Mouse (Mus musculus): ENCODE measurements at regions not wholly inside any gene's neighbourhood (a gene's known extent, or its start where the extent isn't known, plus 50 kb on each side); places are given as distances from the start of the nearest gene placed in this dataset.

- no peak for TF ChIP-seq CTCF (IDR thresholded peaks at IDR 0.05)
- no peak for TF ChIP-seq EP300 (IDR thresholded peaks at IDR 0.05)
These were observed 894.4 kb upstream of the Lrrc6 start for GRCm38 (mm10) chr15:67395114-67395513.

Data from lung, postnatal 0 days (tissue).